Mouse (Mus musculus) lung, adult 2 months (tissue): ENCODE results near the gene Pam.

Experiments
- CTCF ChIP-seq: fragments of 200-500 bp; IDR thresholded peaks from 2 replicates; pipeline ENCODE4 v1.5.1; 2011; ENCODE audit warnings: mild to moderate bottlenecking, low read length, control low read depth; ENCODE audit not compliant: insufficient read depth
- POLR2A ChIP-seq: fragments of 200-500 bp; IDR thresholded peaks from 2 replicates; pipeline ENCODE4 v1.6.1; 2011; ENCODE audit warnings: low read depth, mild to moderate bottlenecking, control low read depth, low read length, borderline replicate concordance; ENCODE audit errors: extremely low read depth

GRCm38 (mm10) chr1:97804520-97804919 is 290.9 kb downstream of the Pam start:
- TF ChIP-seq POLR2A (no peak), CTCF (no peak)
